Mouse (Mus musculus) limb, embryonic 12.5 days (tissue): Measurements from ENCODE around the gene Hivep1. TPM values are rescaled to one million over a fixed set of nuclear protein-coding genes. Genes with fewer than 3 reads are reported as not detected.

ENCODE experiments used
- ATAC-seq: fragments of 200-750 bp; cut with Nextera tagmentation; 2 replicates; pipeline ENCODE4 v1.8.0; 2017; ENCODE audit warnings: low read depth, moderate TSS enrichment; ENCODE audit not compliant: insufficient number of reproducible peaks, insufficient read depth, low FRiP score, low TSS enrichment
- H3K27ac ChIP-seq: fragments of 300-500 bp; sonication (generic); 2 replicates; pipeline ENCODE4 v1.5.1; 2016; ENCODE audit warnings: mild to moderate bottlenecking, moderate library complexity
- H3K27me3 ChIP-seq: fragments of 300-500 bp; sonication (generic); 2 replicates; pipeline ENCODE4 v1.6.1; 2016; ENCODE audit warnings: mild to moderate bottlenecking, moderate library complexity
- H3K36me3 ChIP-seq: fragments of 300-500 bp; sonication (generic); 2 replicates; pipeline ENCODE4 v1.6.1; 2016; ENCODE audit warnings: mild to moderate bottlenecking, moderate library complexity
- H3K4me1 ChIP-seq: fragments of 300-500 bp; sonication (generic); replicated peaks from 2 replicates; pipeline ENCODE4 v1.6.1; 2016
- H3K4me2 ChIP-seq: fragments of 300-500 bp; sonication (generic); 2 replicates; pipeline ENCODE4 v1.6.1; 2016; ENCODE audit warnings: mild to moderate bottlenecking, moderate library complexity
- H3K4me3 ChIP-seq: fragments of 300-500 bp; sonication (generic); replicated peaks from 2 replicates; pipeline ENCODE4 v1.5.1; 2016; ENCODE audit warnings: mild to moderate bottlenecking
- H3K9ac ChIP-seq: fragments of 300-500 bp; sonication (generic); replicated peaks from 2 replicates; pipeline ENCODE4 v1.6.1; 2016; ENCODE audit warnings: mild to moderate bottlenecking, moderate library complexity
- H3K9me3 ChIP-seq: fragments of 300-500 bp; sonication (generic); 2 replicates; pipeline ENCODE4 v1.6.1; 2016; ENCODE audit warnings: mild to moderate bottlenecking, moderate library complexity
- WGBS: fragments of 180-500 bp; shearing (Covaris S2); methylation state at CpG from one replicate; pipeline ENCODE4 v1.1.7; 2016; 5-methylcytosine and 5-hydroxymethylcytosine counted together
- polyA plus RNA-seq: library from polyadenylated mRNA; unstranded; fragments of >200 nt; fragmentation: Nextera tagmentation; extraction: Ambion mirVana; gene quantifications from 2 replicates; pipeline ENCODE4 v1.2.1, GENCODE M21; 2016

Hivep1 gene
- polyA plus RNA-seq, 1 experiment from 2014 or later: 13.2 TPM

DNA sequence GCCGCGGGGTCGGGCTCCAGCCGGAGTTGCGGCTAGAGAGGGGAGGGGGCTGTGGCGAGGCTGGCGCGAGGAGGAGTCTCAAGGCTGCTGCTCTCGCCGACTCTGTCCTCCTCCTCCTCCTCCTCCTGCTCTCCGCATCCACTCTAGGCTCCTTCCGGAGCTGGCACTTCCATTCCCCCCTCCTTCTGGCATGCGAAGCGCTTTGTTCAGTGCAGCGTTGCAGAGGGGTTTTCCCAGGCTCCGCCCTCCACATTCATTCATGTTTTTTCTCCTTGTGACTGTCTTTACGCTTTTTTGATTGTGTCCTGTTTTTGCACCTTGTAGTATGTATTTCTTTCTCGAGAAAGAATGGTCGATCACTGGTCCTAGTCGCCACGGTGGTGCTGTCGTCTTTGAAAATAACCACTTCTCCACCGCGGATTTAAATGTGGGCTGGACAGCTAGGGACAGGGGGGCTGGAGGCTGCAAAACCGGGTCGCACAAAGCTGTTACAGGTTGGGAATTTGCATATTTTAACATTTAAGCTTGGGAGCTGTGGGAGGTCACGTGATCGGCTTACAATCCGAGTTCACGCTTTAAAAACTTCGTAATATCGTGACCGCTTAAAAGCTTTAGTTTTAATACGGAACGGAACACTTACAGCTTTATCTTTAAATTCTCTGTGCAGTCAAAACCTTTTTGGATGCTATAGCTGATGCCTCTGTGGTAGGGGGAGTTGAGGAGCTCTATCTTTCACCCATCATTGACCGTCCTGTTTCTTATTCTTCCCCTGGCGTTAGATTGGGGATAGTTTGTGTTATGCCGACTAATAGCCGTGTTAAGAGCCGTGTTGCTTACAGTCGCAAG, 1.1 kb downstream of the Hivep1 start:
- Histone ChIP-seq H3K4me3 (peak overlapping the region; percentile 84), H3K36me3 (peaks cover 18% of the 10 kb centered on the region), H3K9ac (peak overlapping the region; percentile 92), H3K4me2 (peak overlapping the region; percentile 77), H3K4me1 (peaks cover 18% of the 10 kb centered on the region), H3K27ac (peak overlapping the region; percentile 96), H3K27me3 (no peaks in the 10 kb centered on the region), H3K9me3 (no peaks in the 10 kb centered on the region)
- WGBS: under 1% methylated on average over 40 of the region's 41 CpGs
- peak; percentile 53; the same call in 1 of the 2 replicates for ATAC-seq

GRCm38 (mm10) chr13:42053656-42054055, 1.8 kb downstream of the Hivep1 start:
- 34% methylated on average over 2 of the region's 2 CpGs for WGBS
- Histone ChIP-seq H3K4me3 (peak overlapping the region; percentile 84), H3K27ac (no peak overlapping the region), H3K9ac (peak overlapping the region; percentile 92; the same call in 1 of the 2 replicates), H3K4me1 (peaks cover 12% of the 10 kb centered on the region), H3K9me3 (no peaks in the 10 kb centered on the region), H3K27me3 (no peaks in the 10 kb centered on the region), H3K36me3 (peaks cover 18% of the 10 kb centered on the region), H3K4me2 (peak overlapping the region; percentile 77)
- no peak for ATAC-seq

- H3K4me2 ChIP-seq: no peak overlapping the region
- H3K36me3 ChIP-seq: peaks cover 20% of the 10 kb centered on the region
- H3K9me3 ChIP-seq: no peaks in the 10 kb centered on the region
- ATAC-seq: no peak
- H3K4me1 ChIP-seq: peaks cover 8% of the 10 kb centered on the region; the same call in 1 of the 2 replicates
- H3K9ac ChIP-seq: no peak overlapping the region
- H3K27ac ChIP-seq: no peak overlapping the region
- H3K4me3 ChIP-seq: no peak overlapping the region
- no peaks in the 10 kb centered on the region for H3K27me3 ChIP-seq
- WGBS: 77% methylated on average over 3 of the region's 3 CpGs
Measured at GRCm38 (mm10) chr13:42054138-42054537, 2.3 kb downstream of the Hivep1 start.

DNA sequence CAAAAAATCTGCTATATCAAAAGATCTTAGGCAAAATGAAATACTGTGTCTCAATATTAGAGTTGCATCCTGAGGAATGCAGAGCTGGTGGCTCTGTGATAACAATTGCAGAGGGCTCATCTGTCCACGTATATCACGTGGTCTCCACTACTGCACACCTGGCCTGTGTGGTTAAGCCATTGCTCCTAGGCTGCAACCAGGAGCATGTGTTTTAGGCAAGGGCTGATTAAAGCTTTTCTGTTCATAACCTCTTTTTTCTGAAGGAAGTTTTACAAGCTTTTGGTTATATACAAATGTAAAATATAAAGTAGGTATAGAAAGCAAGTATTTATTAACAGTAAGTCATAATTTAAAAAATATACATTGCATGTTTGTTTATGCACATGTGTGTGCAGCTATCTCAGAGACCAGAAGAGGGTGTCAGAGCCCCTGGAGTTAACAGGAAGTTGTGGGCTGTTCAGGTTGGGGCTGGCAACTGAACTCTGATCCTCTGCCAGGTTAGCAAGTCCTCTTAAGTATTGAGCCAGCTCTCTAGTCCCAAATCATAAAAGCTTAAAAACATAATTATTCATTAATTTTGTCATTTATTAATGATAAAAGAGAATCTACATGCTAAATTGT, 5.0 kb downstream of the Hivep1 start:
- Histone ChIP-seq H3K9me3 (no peaks in the 10 kb centered on the region), H3K36me3 (peaks cover 40% of the 10 kb centered on the region), H3K9ac (no peak overlapping the region), H3K4me3 (no peak overlapping the region), H3K4me2 (no peak overlapping the region), H3K4me1 (no peaks in the 10 kb centered on the region; the same call in 1 of the 2 replicates), H3K27ac (no peak overlapping the region), H3K27me3 (no peaks in the 10 kb centered on the region)
- no peak for ATAC-seq
- 94% methylated on average over 2 of the region's 2 CpGs for WGBS

DNA sequence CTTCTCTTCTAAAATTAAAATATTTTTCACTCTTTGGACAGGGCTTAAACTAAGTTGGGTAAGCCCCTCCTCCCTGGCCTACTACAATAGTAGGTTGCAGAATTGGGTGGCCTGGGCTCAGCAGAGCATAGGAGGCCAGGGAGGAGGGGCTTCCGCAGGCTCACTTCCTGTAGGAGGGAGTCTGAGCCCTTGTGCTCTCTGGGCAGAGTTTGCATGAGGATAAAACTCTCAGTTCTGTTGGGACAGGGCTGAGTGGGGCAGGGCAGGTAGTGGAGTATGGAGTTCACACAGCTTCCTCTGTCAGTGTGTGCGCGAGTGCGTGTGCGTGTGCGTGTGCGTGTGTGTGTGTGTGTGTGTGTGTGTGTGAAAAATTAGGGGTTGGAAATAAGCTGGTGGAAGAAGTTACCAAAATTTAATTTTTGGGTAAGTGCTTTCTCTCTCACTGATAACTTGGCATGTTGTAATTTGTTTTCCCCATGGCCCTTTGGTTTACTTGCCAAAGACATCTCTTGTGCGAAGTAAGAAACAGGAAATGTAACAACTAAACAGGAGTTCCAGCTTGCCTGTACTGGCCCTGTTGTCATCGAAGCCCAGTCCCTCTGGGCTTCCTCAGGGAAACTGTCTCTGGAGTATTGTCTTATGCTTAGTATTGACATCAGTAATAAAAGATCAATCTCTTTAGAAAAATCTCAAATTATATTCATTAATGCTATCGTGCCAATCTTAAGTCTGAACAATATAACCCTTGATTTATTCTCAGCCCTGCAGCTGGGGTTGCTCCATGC, 9.2 kb downstream of the Hivep1 start:
- 91% methylated on average over 10 of the region's 10 CpGs for WGBS
- no peak for ATAC-seq
- Histone ChIP-seq H3K4me3 (no peak overlapping the region), H3K36me3 (peaks cover 41% of the 10 kb centered on the region), H3K4me2 (no peak overlapping the region), H3K4me1 (no peaks in the 10 kb centered on the region), H3K27me3 (no peaks in the 10 kb centered on the region), H3K27ac (no peak overlapping the region), H3K9me3 (no peaks in the 10 kb centered on the region), H3K9ac (no peak overlapping the region)

- Histone ChIP-seq H3K9me3 (no peaks in the 10 kb centered on the region), H3K27me3 (no peaks in the 10 kb centered on the region), H3K9ac (no peak overlapping the region), H3K27ac (no peak overlapping the region), H3K4me1 (no peaks in the 10 kb centered on the region), H3K4me3 (no peak overlapping the region), H3K36me3 (peaks cover 40% of the 10 kb centered on the region), H3K4me2 (no peak overlapping the region)
- no peak for ATAC-seq
Measured at GRCm38 (mm10) chr13:42064257-42064656, 12.4 kb downstream of the Hivep1 start.

DNA sequence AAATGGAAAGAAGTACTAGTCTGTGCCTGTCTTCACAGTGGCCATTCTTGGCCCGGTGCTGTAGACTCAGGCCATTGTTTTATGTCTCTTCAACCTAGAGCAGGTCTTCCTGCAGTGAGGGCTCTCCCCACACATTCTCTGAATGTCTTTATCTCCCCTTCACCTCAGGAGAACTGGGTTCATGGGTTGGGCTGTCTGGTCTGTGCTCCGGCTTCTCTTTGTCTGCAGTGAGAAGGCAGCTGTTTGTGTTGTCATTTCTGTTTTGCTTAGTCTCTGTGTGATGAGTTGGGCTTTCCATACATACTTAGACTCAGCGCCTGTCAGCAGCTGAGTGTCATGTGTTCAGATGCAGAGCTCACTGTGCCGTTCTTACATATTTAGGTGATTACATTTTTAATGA, 18.4 kb downstream of the Hivep1 start:
- WGBS: 88% methylated on average over 4 of the region's 4 CpGs
- H3K9me3 ChIP-seq: no peaks in the 10 kb centered on the region
- no peaks in the 10 kb centered on the region for H3K27me3 ChIP-seq
- no peak for ATAC-seq
- H3K36me3 ChIP-seq: peaks cover 28% of the 10 kb centered on the region; the same call in 1 of the 2 replicates
- no peaks in the 10 kb centered on the region; the same call in 1 of the 2 replicates for H3K4me1 ChIP-seq
- H3K27ac ChIP-seq: peak overlapping the region; percentile 2; the same call in 1 of the 2 replicates
- no peak overlapping the region for H3K9ac ChIP-seq
- H3K4me2 ChIP-seq: no peak overlapping the region
- H3K4me3 ChIP-seq: no peak overlapping the region

GRCm38 (mm10) chr13:42071011-42071410, 19.2 kb downstream of the Hivep1 start:
- Histone ChIP-seq H3K9me3 (no peaks in the 10 kb centered on the region), H3K36me3 (peaks cover 24% of the 10 kb centered on the region; the same call in 1 of the 2 replicates), H3K27me3 (no peaks in the 10 kb centered on the region), H3K27ac (no peak overlapping the region), H3K4me2 (no peak overlapping the region), H3K4me1 (no peaks in the 10 kb centered on the region; the same call in 1 of the 2 replicates), H3K4me3 (no peak overlapping the region), H3K9ac (no peak overlapping the region)
- 84% methylated on average over 6 of the region's 6 CpGs for WGBS
- no peak for ATAC-seq

GRCm38 (mm10) chr13:42073285-42073684, 21.5 kb downstream of the Hivep1 start:
- peaks cover 30% of the 10 kb centered on the region for H3K36me3 ChIP-seq
- no peaks in the 10 kb centered on the region for H3K9me3 ChIP-seq
- H3K4me2 ChIP-seq: no peak overlapping the region
- 82% methylated on average over 6 of the region's 6 CpGs for WGBS
- H3K27me3 ChIP-seq: no peaks in the 10 kb centered on the region
- H3K4me1 ChIP-seq: no peaks in the 10 kb centered on the region; the same call in 1 of the 2 replicates
- H3K4me3 ChIP-seq: no peak overlapping the region
- no peak for ATAC-seq
- no peak overlapping the region for H3K9ac ChIP-seq
- H3K27ac ChIP-seq: no peak overlapping the region

- Histone ChIP-seq H3K36me3 (peaks cover 23% of the 10 kb centered on the region), H3K4me3 (no peak overlapping the region), H3K4me2 (no peak overlapping the region), H3K27ac (no peak overlapping the region), H3K9me3 (no peaks in the 10 kb centered on the region), H3K4me1 (no peaks in the 10 kb centered on the region; the same call in 1 of the 2 replicates), H3K9ac (no peak overlapping the region), H3K27me3 (no peaks in the 10 kb centered on the region)
- ATAC-seq: no peak
- WGBS: 81% methylated on average over 5 of the region's 5 CpGs
Measured at GRCm38 (mm10) chr13:42075546-42075945, 23.7 kb downstream of the Hivep1 start.

DNA sequence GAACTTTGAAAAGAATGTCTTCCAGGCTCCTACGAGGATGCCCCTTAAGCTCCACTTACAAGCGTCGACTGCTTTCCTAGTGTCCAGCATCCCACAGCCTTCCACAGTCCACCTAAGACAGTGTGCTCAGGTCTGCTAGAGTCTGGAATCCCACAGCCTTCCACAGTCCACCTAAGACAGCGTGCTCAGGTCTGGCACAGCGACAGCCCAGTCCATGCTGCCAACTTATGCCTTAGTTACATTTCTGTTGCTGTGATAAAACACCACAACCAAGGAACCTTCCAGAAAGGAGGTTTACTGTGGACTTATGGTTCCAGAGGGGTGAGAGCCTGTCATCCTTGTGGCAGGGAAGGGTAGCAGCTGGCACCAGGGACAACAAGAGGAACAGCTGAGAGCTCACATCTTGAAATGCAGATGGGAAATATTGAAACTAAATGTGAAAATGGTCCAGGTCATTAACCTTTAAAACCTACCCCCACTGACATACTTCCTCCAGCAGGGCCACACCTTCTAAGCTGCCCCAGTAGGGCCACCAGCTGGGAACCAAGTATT, 25.0 kb downstream of the Hivep1 start:
- Histone ChIP-seq H3K27me3 (no peaks in the 10 kb centered on the region), H3K36me3 (peaks cover 31% of the 10 kb centered on the region), H3K27ac (no peak overlapping the region), H3K4me2 (no peak overlapping the region), H3K9me3 (no peaks in the 10 kb centered on the region), H3K9ac (no peak overlapping the region), H3K4me3 (no peak overlapping the region), H3K4me1 (no peaks in the 10 kb centered on the region)
- WGBS: 96% methylated on average over 5 of the region's 5 CpGs
- no peak for ATAC-seq
